Mouse (Mus musculus): ENCODE data around the gene Rec8. TPM values are rescaled to one million over a fixed set of nuclear protein-coding genes. Genes with fewer than 3 reads are reported as not detected.

The Rec8 gene
- polyA plus RNA-seq, 1 experiment: 11.4 TPM

- TF ChIP-seq POLR2A (IDR thresholded peaks at IDR 0.05; ENCODE audit: low read depth, low read length) (no peak), CTCF (conservative IDR thresholded peaks at IDR 0.05; ENCODE audit: insufficient read depth, insufficient read length, low read depth, low read length) (no peak)
- H3K27ac ChIP-seq (ENCODE audit: insufficient read depth, low read depth, low read length): no peak overlapping the region
Measured at GRCm38 (mm10) chr14:55656935-55657334, 39.1 kb downstream of the Rec8 start.

DNA sequence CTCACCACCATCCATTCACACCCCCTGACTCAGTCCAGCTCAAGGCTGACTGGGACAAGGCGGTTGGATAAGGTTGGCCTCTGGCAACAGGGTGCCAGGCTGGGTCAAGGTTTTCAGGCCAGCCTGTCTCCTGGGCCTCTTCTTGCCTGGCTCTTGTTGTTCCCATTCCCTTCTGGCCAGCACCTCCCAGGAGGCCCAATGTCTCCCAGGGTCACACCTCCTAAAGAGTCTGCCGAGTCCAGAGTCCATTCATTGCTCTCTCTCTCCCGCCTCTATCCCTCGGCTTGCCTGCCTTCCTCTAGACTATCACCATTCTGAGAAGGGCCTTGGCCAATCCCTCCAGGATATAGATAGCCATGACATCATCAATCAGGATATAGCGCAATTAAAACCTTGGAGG, 40.2 kb downstream of the Rec8 start:
- Histone ChIP-seq H3K27ac (ENCODE audit: insufficient read depth, low read depth, low read length) (no peak overlapping the region), H3K36me3 (ENCODE audit: control insufficient read depth, insufficient read depth, low read length) (no peaks in the 10 kb centered on the region; the same call in 1 of the 2 replicates), H3K4me3 (ENCODE audit: insufficient read depth, low read depth, low read length) (no peak overlapping the region), H3K4me1 (ENCODE audit: control insufficient read depth, insufficient read depth, low read length) (peaks cover 8% of the 10 kb centered on the region; the same call in 1 of the 2 replicates), H3K27me3 (replicated peaks; ENCODE audit: control insufficient read depth, insufficient read depth, low read length) (no peaks in the 10 kb centered on the region)
- DNase-seq: peak; percentile 88
- TF ChIP-seq POLR2A (IDR thresholded peaks at IDR 0.05; ENCODE audit: low read depth, low read length) (no peak), CTCF (conservative IDR thresholded peaks at IDR 0.05; ENCODE audit: insufficient read depth, insufficient read length, low read depth, low read length) (no peak)
- WGBS: 60% methylated on average over 5 of the region's 5 CpGs

More at GRCm38 (mm10) chr14:55656935-55657334, 39.1 kb downstream of the Rec8 start:
- DNase-seq: no peak
- WGBS: 82% methylated on average over 3 of the region's 3 CpGs
- no peaks in the 10 kb centered on the region for H3K27me3 ChIP-seq (replicated peaks; ENCODE audit: control insufficient read depth, insufficient read depth, low read length)
- peaks cover 8% of the 10 kb centered on the region; the same call in 1 of the 2 replicates for H3K4me1 ChIP-seq (ENCODE audit: control insufficient read depth, insufficient read depth, low read length)
- no peaks in the 10 kb centered on the region; the same call in 1 of the 2 replicates for H3K36me3 ChIP-seq (ENCODE audit: control insufficient read depth, insufficient read depth, low read length)
- H3K4me3 ChIP-seq (ENCODE audit: insufficient read depth, low read depth, low read length): no peak overlapping the region

DNA sequence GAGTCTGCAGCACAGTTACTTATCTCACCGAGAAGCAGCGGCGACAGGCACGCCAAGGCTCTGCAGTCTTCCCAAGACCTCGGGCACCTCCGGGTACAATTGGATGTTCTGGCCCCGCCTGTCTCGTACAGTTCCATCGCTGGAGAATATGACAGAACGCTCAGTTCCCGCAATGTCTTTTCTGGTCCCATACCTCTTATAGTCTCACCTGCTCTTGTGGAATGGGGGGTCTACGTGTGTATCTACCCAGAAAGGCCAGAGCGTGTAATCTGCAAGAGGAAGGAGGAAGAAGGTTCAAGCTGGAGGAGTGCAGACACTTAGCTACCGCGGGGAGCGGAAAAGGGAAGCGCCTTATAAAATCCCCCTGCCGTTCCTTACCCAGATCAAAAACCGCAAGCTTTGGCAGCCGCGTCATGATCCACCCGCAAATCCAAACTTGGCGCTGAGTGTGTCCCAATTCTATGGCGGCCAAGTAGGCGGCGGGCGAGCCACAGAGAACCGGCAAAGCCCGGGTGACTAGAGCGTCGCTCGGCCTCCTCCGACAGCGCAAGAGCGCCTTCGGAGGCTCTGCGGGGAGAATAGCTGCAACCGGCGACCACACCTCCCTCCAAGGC, 42.2 kb downstream of the Rec8 start, which contains the start of gene Mdp1:
Gene Mdp1 (minus strand): TSS at position 549 of the 614 bp plus-strand sequence.
- Histone ChIP-seq H3K27ac (ENCODE audit: insufficient read depth, low read depth, low read length) (no peak within 1 kb of the TSS; the same call in 1 of the 2 replicates), H3K27me3 (replicated peaks; ENCODE audit: control insufficient read depth, insufficient read depth, low read length) (no peaks in the 10 kb centered on the region), H3K4me3 (ENCODE audit: insufficient read depth, low read depth, low read length) (peak within 1 kb of the TSS; percentile 74), H3K36me3 (ENCODE audit: control insufficient read depth, insufficient read depth, low read length) (no peaks in the 10 kb centered on the region; the same call in 1 of the 2 replicates), H3K4me1 (ENCODE audit: control insufficient read depth, insufficient read depth, low read length) (peaks cover 8% of the 10 kb centered on the region; the same call in 1 of the 2 replicates)
- under 1% methylated on average over 39 of the region's 39 CpGs for WGBS
- no peak for TF ChIP-seq POLR2A (IDR thresholded peaks at IDR 0.05; ENCODE audit: low read depth, low read length)
- peak; percentile 59 for TF ChIP-seq CTCF (conservative IDR thresholded peaks at IDR 0.05; ENCODE audit: insufficient read depth, insufficient read length, low read depth, low read length)
- DNase-seq: peak; percentile 84

DNA sequence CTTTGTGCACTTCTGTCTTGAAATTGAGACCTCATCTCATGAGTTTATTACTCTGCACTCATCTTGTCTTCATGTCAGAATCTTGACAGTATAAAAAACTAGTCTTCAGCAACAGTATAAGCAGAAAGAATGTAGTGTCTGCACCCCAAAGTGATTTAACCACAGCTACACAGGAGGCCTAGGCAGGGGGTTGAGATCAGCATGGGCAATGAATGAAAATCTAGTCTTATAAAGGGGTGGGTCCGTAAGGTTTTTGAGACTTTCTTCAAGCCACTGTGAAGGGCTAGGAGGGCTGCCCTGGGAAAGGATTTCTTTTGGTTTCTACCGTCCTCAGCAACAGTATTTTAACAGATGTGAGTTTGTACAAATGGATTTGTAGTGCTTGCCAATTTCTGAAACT, 42.8 kb downstream of the Rec8 start:
- no peak for DNase-seq
- Histone ChIP-seq H3K27ac (ENCODE audit: insufficient read depth, low read depth, low read length) (no peak overlapping the region), H3K36me3 (ENCODE audit: control insufficient read depth, insufficient read depth, low read length) (no peaks in the 10 kb centered on the region; the same call in 1 of the 2 replicates), H3K4me3 (ENCODE audit: insufficient read depth, low read depth, low read length) (no peak overlapping the region), H3K4me1 (ENCODE audit: control insufficient read depth, insufficient read depth, low read length) (peaks cover 8% of the 10 kb centered on the region; the same call in 1 of the 2 replicates), H3K27me3 (replicated peaks; ENCODE audit: control insufficient read depth, insufficient read depth, low read length) (no peaks in the 10 kb centered on the region)
- WGBS: 59% methylated on average over 2 of the region's 2 CpGs
- no peak for TF ChIP-seq CTCF (conservative IDR thresholded peaks at IDR 0.05; ENCODE audit: insufficient read depth, insufficient read length, low read depth, low read length)
- no peak for TF ChIP-seq POLR2A (IDR thresholded peaks at IDR 0.05; ENCODE audit: low read depth, low read length)

GRCm38 (mm10) chr14:55671486-55671832, 53.6 kb downstream of the Rec8 start:
- TF ChIP-seq CTCF (conservative IDR thresholded peaks at IDR 0.05; ENCODE audit: insufficient read depth, insufficient read length, low read depth, low read length) (no peak), POLR2A (IDR thresholded peaks at IDR 0.05; ENCODE audit: low read depth, low read length) (no peak)
- H3K27me3 ChIP-seq (replicated peaks; ENCODE audit: control insufficient read depth, insufficient read depth, low read length): no peaks in the 10 kb centered on the region
- H3K27ac ChIP-seq (ENCODE audit: insufficient read depth, low read depth, low read length): peak overlapping the region; percentile 96; the same call in 1 of the 2 replicates
- peak overlapping the region; percentile 79 for H3K4me3 ChIP-seq (ENCODE audit: insufficient read depth, low read depth, low read length)
- H3K4me1 ChIP-seq (ENCODE audit: control insufficient read depth, insufficient read depth, low read length): peaks cover 6% of the 10 kb centered on the region; the same call in 1 of the 2 replicates
- H3K36me3 ChIP-seq (ENCODE audit: control insufficient read depth, insufficient read depth, low read length): no peaks in the 10 kb centered on the region
- no peak for DNase-seq
- 0% methylated on average over 12 of the region's 12 CpGs for WGBS

DNA sequence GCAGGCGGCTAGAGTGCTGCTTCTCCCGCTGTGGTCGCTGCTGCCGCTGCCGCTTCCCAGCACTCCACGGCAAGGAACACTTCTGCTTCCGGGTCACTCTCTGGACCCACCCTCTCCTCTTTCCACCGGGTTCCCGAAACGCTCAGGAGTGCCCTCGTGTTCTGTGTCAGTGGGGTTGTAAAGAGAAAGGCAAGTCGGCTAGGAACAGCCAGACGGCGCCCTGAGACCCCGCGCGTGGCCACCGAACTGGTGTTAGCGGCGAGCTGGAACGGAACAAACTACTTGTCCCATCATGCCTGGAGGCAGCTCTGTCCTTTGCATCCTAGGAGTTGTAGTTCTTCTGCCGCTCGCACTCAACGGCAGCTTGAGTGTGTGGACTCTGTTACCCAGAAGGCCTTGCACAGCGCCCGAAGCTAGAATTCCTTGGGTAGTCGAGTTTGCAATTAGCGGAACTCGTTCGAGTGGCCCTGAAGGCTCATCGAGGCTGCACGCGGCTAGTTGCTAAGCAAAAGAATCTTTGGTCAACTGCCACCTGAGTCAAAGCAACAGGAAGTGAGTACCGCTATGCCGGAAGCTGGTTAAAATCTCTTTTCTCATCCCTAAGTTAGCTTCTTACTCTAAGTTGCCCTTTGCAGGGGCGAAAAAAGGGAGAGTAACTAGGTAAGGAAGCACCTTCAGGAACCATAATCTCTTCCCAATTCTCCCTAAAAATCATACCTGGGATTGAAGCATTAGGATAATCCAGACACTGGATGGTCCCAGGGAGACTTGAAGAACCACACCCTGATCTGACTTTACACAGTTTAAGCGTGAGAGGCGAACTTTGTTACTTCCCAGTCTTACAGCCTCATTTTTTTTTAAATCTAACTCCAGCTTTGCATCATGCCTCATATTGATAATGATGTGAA, 54.2 kb downstream of the Rec8 start, which contains the start of the genes Gmpr2 and Nedd8:
Gene Gmpr2 (plus strand): TSS at position 109 of the 908 bp plus-strand sequence.
Gene Nedd8 (minus strand): TSS at position 292 of the 908 bp plus-strand sequence.
- H3K36me3 ChIP-seq (ENCODE audit: control insufficient read depth, insufficient read depth, low read length): no peaks in the 10 kb centered on the region
- TF ChIP-seq POLR2A (IDR thresholded peaks at IDR 0.05; ENCODE audit: low read depth, low read length): no peak
- no peak for TF ChIP-seq CTCF (conservative IDR thresholded peaks at IDR 0.05; ENCODE audit: insufficient read depth, insufficient read length, low read depth, low read length)
- H3K27me3 ChIP-seq (replicated peaks; ENCODE audit: control insufficient read depth, insufficient read depth, low read length): no peaks in the 10 kb centered on the region
- DNase-seq: peak; percentile 97
- WGBS: under 1% methylated on average over 38 of the region's 38 CpGs
- peak within 1 kb of the TSS; percentile 79 for H3K4me3 ChIP-seq (ENCODE audit: insufficient read depth, low read depth, low read length)
- H3K4me1 ChIP-seq (ENCODE audit: control insufficient read depth, insufficient read depth, low read length): peaks cover 6% of the 10 kb centered on the region; the same call in 1 of the 2 replicates
- H3K27ac ChIP-seq (ENCODE audit: insufficient read depth, low read depth, low read length): peak within 1 kb of the TSS; percentile 96
